Mouse (Mus musculus): ENCODE results near the gene Snrnp200. TPM values are rescaled to one million over a fixed set of nuclear protein-coding genes. Genes with fewer than 3 reads are reported as not detected.

The Snrnp200 gene
- polyA plus RNA-seq, 1 experiment from 2014 or later = 14.2 TPM

DNA sequence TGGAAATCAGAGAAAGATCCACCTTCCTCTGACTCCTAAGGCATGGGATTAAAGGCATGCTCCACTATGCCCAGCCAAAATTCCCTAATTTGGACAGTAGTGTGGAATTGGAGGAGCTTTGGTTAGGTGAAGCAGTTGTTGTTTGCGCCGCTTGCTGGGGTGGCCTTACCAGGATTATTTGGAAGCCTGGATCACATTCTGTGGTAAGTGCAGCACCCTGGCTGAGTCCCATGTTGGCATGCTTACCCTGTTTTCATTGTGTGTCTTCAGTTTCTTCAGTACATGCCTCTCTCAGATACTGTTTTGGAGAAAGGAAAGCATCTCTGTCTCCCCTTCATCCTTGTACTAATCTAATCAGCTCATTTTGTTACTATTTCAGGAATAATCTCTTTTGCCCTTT lies 66.4 kb downstream of the Snrnp200 start:
- WGBS = 94% methylated on average over 2 of the region's 2 CpGs
- no peak for ATAC-seq
- H3K9ac ChIP-seq (ENCODE audit: low read depth, low read length) = no peak overlapping the region
- no peak overlapping the region for H3K4me3 ChIP-seq (ENCODE audit: low read depth, low read length)
- no peaks in the 10 kb centered on the region for H3K27me3 ChIP-seq (replicated peaks; ENCODE audit: control insufficient read depth, insufficient read depth, low read length)
- H3K4me2 ChIP-seq (replicated peaks; ENCODE audit: low read depth) = no peak overlapping the region
- H3K36me3 ChIP-seq (ENCODE audit: control insufficient read depth, insufficient read depth) = no peaks in the 10 kb centered on the region
- H3K27ac ChIP-seq (ENCODE audit: low read depth, low read length) = no peak overlapping the region
- TF ChIP-seq CTCF (IDR thresholded peaks at IDR 0.05; ENCODE audit: low read depth) = no peak
- H3K4me1 ChIP-seq (replicated peaks; ENCODE audit: control insufficient read depth, insufficient read depth, low read length) = no peaks in the 10 kb centered on the region
- H3K9me3 ChIP-seq (ENCODE audit: control insufficient read depth) = no peaks in the 10 kb centered on the region

DNA sequence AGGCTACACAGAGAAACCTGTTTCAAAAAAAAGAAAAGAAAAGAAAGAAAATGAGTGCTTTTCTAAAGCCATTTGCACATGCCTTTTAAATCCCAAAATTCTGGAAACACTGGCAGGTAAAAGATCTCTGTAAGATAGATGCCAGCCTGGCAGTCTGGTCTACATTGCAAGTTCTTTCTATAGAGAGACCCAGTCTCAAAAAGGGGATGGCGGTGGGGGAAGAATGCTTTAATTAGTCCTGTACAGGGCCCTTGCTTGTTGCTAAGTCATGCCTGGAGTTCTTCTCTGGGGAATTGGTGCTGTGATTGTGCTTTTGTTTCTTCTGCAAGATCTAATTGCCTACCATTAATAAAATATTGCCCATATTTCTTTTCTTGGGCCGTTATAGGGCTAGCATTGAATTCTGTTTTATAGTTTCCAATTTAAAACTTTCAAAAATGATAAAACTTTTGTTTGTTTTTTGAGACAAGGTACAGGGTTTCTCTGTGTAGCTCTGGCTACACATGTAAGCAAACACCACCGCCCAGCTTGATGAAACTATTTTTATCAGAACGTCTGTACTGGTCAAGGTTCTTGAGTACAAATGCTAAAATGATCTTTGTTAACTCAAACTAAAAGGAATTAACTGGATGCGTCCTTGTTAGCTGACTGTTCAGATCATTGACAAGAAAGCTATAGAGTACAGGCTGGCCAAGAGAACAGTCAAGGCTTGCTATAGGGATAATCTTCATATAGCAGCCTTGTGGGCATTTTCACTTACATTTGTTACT lies 67.5 kb downstream of the Snrnp200 start:
- TF ChIP-seq CTCF (IDR thresholded peaks at IDR 0.05; ENCODE audit: low read depth) = no peak
- no peak for ATAC-seq
- WGBS = 59% methylated on average over 5 of the region's 5 CpGs

DNA sequence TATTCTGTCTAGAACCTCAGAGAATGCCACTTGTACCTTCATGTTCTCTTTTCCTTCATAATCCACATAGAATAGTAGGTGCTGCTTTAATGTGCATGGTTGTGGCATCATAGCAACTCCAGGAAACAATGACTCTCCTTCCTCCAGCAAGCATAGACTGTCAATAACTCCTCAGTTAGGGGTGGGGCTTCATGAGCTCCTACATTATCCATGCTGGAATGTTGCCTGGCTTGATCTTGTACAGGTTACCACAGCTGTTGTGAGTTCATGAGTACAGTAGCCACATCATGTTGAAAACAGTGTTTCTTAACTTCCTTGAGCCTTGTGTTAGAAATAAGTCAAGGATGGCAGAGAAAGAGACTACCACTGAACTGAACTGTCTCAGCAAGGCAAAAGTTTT lies 70.0 kb downstream of the Snrnp200 start:
- no peak for TF ChIP-seq CTCF (IDR thresholded peaks at IDR 0.05; ENCODE audit: low read depth)
- Histone ChIP-seq H3K9me3 (ENCODE audit: control insufficient read depth) (no peaks in the 10 kb centered on the region), H3K9ac (ENCODE audit: low read depth, low read length) (no peak overlapping the region), H3K4me3 (ENCODE audit: low read depth, low read length) (no peak overlapping the region), H3K27me3 (replicated peaks; ENCODE audit: control insufficient read depth, insufficient read depth, low read length) (no peaks in the 10 kb centered on the region), H3K4me1 (replicated peaks; ENCODE audit: control insufficient read depth, insufficient read depth, low read length) (no peaks in the 10 kb centered on the region), H3K27ac (ENCODE audit: low read depth, low read length) (no peak overlapping the region), H3K36me3 (ENCODE audit: control insufficient read depth, insufficient read depth) (no peaks in the 10 kb centered on the region), H3K4me2 (replicated peaks; ENCODE audit: low read depth) (no peak overlapping the region)
- 0 out of 2 replicates have a peak, but pooled peaks have one; percentile 33 for ATAC-seq

More for the DNA sequence above, 67.5 kb downstream of the Snrnp200 start:
- H3K27me3 ChIP-seq (replicated peaks; ENCODE audit: control insufficient read depth, insufficient read depth, low read length) = no peaks in the 10 kb centered on the region
- H3K9me3 ChIP-seq (ENCODE audit: control insufficient read depth) = no peaks in the 10 kb centered on the region
- no peak overlapping the region for H3K9ac ChIP-seq (ENCODE audit: low read depth, low read length)
- no peaks in the 10 kb centered on the region for H3K36me3 ChIP-seq (ENCODE audit: control insufficient read depth, insufficient read depth)
- H3K4me3 ChIP-seq (ENCODE audit: low read depth, low read length) = no peak overlapping the region
- no peak overlapping the region for H3K27ac ChIP-seq (ENCODE audit: low read depth, low read length)
- H3K4me2 ChIP-seq (replicated peaks; ENCODE audit: low read depth) = no peak overlapping the region
- no peaks in the 10 kb centered on the region for H3K4me1 ChIP-seq (replicated peaks; ENCODE audit: control insufficient read depth, insufficient read depth, low read length)

Other genes starting within 250 kb of the Snrnp200 start
- 2.3 and 3.2 TPM in 2 replicates for gene Ap4e1, start 199.7 kb upstream of the Snrnp200 start, polyA plus RNA-seq (2015; fragmentation: Nextera tagmentation; extraction: Ambion mirVana)
- gene Blvra, start 137.7 kb upstream of the Snrnp200 start, polyA plus RNA-seq (2015; fragmentation: Nextera tagmentation; extraction: Ambion mirVana) = 64.3 and 71.5 TPM in 2 replicates
- 14.0 and 15.1 TPM in 2 replicates for gene Ncaph, start 74.4 kb upstream of the Snrnp200 start, polyA plus RNA-seq (2015; fragmentation: Nextera tagmentation; extraction: Ambion mirVana)
- 21.2 and 22.7 TPM in 2 replicates for gene Itpripl1, start 64.9 kb upstream of the Snrnp200 start, polyA plus RNA-seq (2015; fragmentation: Nextera tagmentation; extraction: Ambion mirVana)
- gene 1810024B03Rik, start 106 bp upstream of the Snrnp200 start, polyA plus RNA-seq (2015; fragmentation: Nextera tagmentation; extraction: Ambion mirVana) = 1.3 and 1.5 TPM in 2 replicates
- 38.3 and 39.3 TPM in 2 replicates for gene Ciao1, start 39.4 kb downstream of the Snrnp200 start, polyA plus RNA-seq (2015; fragmentation: Nextera tagmentation; extraction: Ambion mirVana)
- 32.8 and 35.6 TPM in 2 replicates for gene Tmem127, start 39.5 kb downstream of the Snrnp200 start, polyA plus RNA-seq (2015; fragmentation: Nextera tagmentation; extraction: Ambion mirVana)
- gene Stard7, start 61.8 kb downstream of the Snrnp200 start, polyA plus RNA-seq (2015; fragmentation: Nextera tagmentation; extraction: Ambion mirVana) = 51.7 and 53.7 TPM in 2 replicates
- 3.7 and 4.4 TPM in 2 replicates for gene Dusp2, start 127.8 kb downstream of the Snrnp200 start, polyA plus RNA-seq (2015; fragmentation: Nextera tagmentation; extraction: Ambion mirVana)
- not detected in 2 replicates for gene Astl, start 130.3 kb downstream of the Snrnp200 start, polyA plus RNA-seq (2015; fragmentation: Nextera tagmentation; extraction: Ambion mirVana)
- gene Adra2b, start 154.8 kb downstream of the Snrnp200 start, polyA plus RNA-seq (2015; fragmentation: Nextera tagmentation; extraction: Ambion mirVana) = 1.3 and 1.4 TPM in 2 replicates
- 0.07 and 0.18 TPM in 2 replicates for gene Gpat2, start 216.8 kb downstream of the Snrnp200 start, polyA plus RNA-seq (2015; fragmentation: Nextera tagmentation; extraction: Ambion mirVana)
- gene Fahd2a, start 236.2 kb downstream of the Snrnp200 start, polyA plus RNA-seq (2015; fragmentation: Nextera tagmentation; extraction: Ambion mirVana) = 23.5 and 24.2 TPM in 2 replicates

Data from intestine, postnatal 0 days (tissue).